Mouse (Mus musculus) spleen, adult 2 months (tissue): ENCODE measurements around the gene Smim13.

ENCODE experiments used
- CTCF ChIP-seq: fragments of 200-500 bp; IDR thresholded peaks from 2 replicates; pipeline ENCODE4 v1.5.1; 2011; ENCODE audit warnings: mild to moderate bottlenecking, inconsistent platforms; ENCODE audit not compliant: insufficient read depth, insufficient read length, insufficient replicate concordance; ENCODE audit errors: extremely low read depth
- POLR2A ChIP-seq: fragments of 200-500 bp; IDR thresholded peaks from 2 replicates; pipeline ENCODE4 v1.6.1; 2011; ENCODE audit warnings: low read depth, low read length, inconsistent platforms

GRCm38 (mm10) chr13:41252736-41253135 is 3.1 kb downstream of the Smim13 start:
- TF ChIP-seq POLR2A (no peak), CTCF (no peak)
